Mouse (Mus musculus) neural tube, postnatal 0 days (tissue): ENCODE measurements around the gene Efhc1. TPM values are rescaled to one million over a fixed set of nuclear protein-coding genes. Genes with fewer than 3 reads are reported as not detected.

ENCODE experiments used
- polyA plus RNA-seq: library from polyadenylated mRNA; unstranded; fragments of >200 nt; fragmentation: Nextera tagmentation; extraction: Ambion mirVana; gene quantifications from 2 replicates; pipeline ENCODE4 v1.2.1, GENCODE M21; 2015

Efhc1 gene
- polyA plus RNA-seq, result 1.5 and 2.3 TPM in 2 replicates

DNA sequence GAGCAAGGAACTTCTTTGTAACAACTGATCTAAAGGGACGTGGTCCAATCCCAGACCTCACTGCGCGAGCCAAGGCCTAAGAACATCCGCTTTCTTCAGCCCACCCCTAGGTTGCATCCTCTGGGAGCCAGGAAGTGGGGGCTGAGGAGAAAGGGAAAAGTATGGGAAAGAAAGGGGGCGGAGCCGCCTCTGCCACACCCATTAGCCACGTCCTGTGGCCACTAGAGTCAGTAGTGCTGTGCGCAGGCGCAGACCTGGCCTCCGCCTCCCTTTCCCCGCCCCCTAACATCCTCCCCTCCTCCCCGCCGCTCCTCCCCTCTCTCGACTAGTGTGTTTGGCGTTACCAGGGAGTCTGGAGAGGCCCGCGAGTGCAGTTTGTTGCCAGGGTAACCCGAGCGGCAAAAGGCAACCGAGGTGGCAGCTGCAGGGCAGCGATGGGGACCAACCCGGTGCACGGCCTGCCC is at the start of gene Efhc1:
Gene Efhc1, plus strand, starts transcription at position 327 of the 464 bp plus-strand sequence.

Other genes starting within 250 kb of the Efhc1 start
- not detected in 2 replicates for gene Il17a, start 220.7 kb upstream of the Efhc1 start, polyA plus RNA-seq
- gene Il17f, start 161.0 kb upstream of the Efhc1 start, polyA plus RNA-seq, result not detected in 2 replicates
- 9.5 and 10.1 TPM in 2 replicates for gene Mcm3, start 131.3 kb upstream of the Efhc1 start, polyA plus RNA-seq
- gene Paqr8, start 61.0 kb upstream of the Efhc1 start, polyA plus RNA-seq, result 36.9 and 38.1 TPM in 2 replicates
- 2.0 and 2.1 TPM in 2 replicates for gene Tram2, start 127.6 kb downstream of the Efhc1 start, polyA plus RNA-seq